Mouse (Mus musculus) lung, adult 2 months (tissue): ENCODE measurements around the gene Nexn. TPM values are rescaled to one million over a fixed set of nuclear protein-coding genes. Genes with fewer than 3 reads are reported as not detected.
A peak's percentile ranks its signal among the peaks of the same experiment; 100 is the strongest.

ENCODE experiments used
- DNase-seq: peaks from one replicate; pipeline ENCODE4 v3.0.0; 2022
- H3K4me1 ChIP-seq: fragments of 200-500 bp; 2 replicates; pipeline ENCODE4 v1.6.1; 2011; ENCODE audit warnings: low read length; ENCODE audit not compliant: control insufficient read depth, insufficient read depth
- H3K4me3 ChIP-seq: fragments of 200-500 bp; replicated peaks from 2 replicates; pipeline ENCODE3; 2011; ENCODE audit warnings: low read depth, mild to moderate bottlenecking, control low read depth, low read length; ENCODE audit errors: extremely low read depth
- CTCF ChIP-seq: fragments of 200-500 bp; IDR thresholded peaks from 2 replicates; pipeline ENCODE4 v1.5.1; 2011; ENCODE audit warnings: mild to moderate bottlenecking, low read length, control low read depth; ENCODE audit not compliant: insufficient read depth
- POLR2A ChIP-seq: fragments of 200-500 bp; IDR thresholded peaks from 2 replicates; pipeline ENCODE4 v1.6.1; 2011; ENCODE audit warnings: low read depth, mild to moderate bottlenecking, control low read depth, low read length, borderline replicate concordance; ENCODE audit errors: extremely low read depth
- WGBS: fragments of 180-500 bp; shearing (Covaris S2); methylation state at CpG from one replicate; pipeline ENCODE4 v1.1.7; 2018; 5-methylcytosine and 5-hydroxymethylcytosine counted together
- polyA plus RNA-seq: library from polyadenylated mRNA; depleted of rRNA; stranded (reverse); fragments of >200 nt; gene quantifications from 2 replicates; pipeline ENCODE4 v1.2.3, GENCODE M21; 2012; rRNA removed

The Nexn gene
- polyA plus RNA-seq, 1 experiment = 1.1 TPM

DNA sequence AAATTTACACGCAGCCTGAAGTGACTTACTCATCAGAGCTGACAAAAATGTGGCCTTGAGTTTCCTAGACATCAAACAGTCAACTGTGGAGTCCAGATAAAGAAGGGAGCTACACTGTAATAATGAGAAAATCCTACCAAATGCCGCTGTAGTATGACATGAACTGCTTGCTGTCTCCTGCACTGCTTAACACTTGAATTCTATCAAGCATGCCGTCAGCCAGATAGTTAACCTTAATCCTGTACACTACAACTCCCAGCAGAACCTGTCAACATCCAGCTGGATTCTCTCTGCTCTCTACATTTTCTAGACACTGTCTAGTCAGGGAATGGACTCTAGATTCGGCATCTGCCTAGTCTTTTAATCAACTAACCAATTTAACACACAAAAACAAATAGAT, 76.8 kb downstream of the Nexn start:
- no peak for DNase-seq
- 43% methylated on average over 4 of the region's 4 CpGs for WGBS
- TF ChIP-seq CTCF = no peak
- no peak for TF ChIP-seq POLR2A
- Histone ChIP-seq H3K4me1 (peaks cover 4% of the 10 kb centered on the region), H3K4me3 (peak overlapping the region; percentile 13)

Other genes with a start within 250 kb of the Nexn start
- 20.1 and 36.6 TPM in 2 replicates for gene Gipc2, start 100.1 kb downstream of the Nexn start, polyA plus RNA-seq
- 3.8 and 8.3 TPM in 2 replicates for gene Dnajb4, start 56.0 kb downstream of the Nexn start, polyA plus RNA-seq
- 59.9 and 66.2 TPM in 2 replicates for gene Fubp1, start 55.9 kb downstream of the Nexn start, polyA plus RNA-seq
- gene Miga1, start 74.1 kb upstream of the Nexn start, polyA plus RNA-seq = 9.5 and 11.6 TPM in 2 replicates
- 16.3 and 26.6 TPM in 2 replicates for gene Usp33, start 80.1 kb upstream of the Nexn start, polyA plus RNA-seq
- 13.9 and 19.7 TPM in 2 replicates for gene Zzz3, start 129.1 kb upstream of the Nexn start, polyA plus RNA-seq